18 mouse cellular contexts compared by ENCODE assay signal in the genomic region with DNA sequence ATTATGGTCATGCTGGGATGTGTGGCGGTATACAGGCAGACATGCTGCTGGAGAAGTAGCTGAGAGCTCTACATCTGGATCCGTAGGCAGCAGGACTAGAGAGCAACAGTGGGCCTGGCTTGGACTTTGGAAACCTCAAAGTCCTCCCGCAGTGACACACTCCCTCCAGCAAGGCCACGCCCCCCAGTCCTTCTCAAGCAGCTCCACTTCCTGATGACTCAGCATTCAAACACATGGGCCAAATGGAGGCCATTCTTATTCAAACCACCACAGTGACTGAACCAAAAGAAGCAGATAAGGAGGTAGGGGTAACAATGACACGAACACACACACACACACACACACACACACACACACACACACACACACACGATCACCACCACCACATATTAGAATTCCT.
"Had no signal": no experiment of that assay in that cellular context is flagged by ENCODE, and none has a peak within 500 bp of the region (broad histone marks: within the 10 kb centered on the region; RNA-seq: fewer than 3 reads in every experiment).

No protein-coding gene starts in this region.

- H3K9me3 ChIP-seq: midbrain, embryonic 15.5 days; neural tube, embryonic 12.5 days; neural tube, embryonic 15.5 days had no signal

- H3K36me3 ChIP-seq: midbrain, embryonic 15.5 days; neural tube, embryonic 12.5 days; neural tube, embryonic 15.5 days had no signal

- ATAC-seq: intestine, embryonic 16.5 days; midbrain, embryonic 15.5 days had no signal

- DNase-seq: kidney, adult 2 months; kidney, postnatal 25 days; layer of hippocampus, adult 9-11 months; liver, embryonic 13.5 days; lung, adult 2 months; lung, postnatal 14 days; lung, postnatal 4 days; right cerebral cortex, adult 18-20 months; right cerebral cortex, postnatal 14 days; right cerebral cortex, postnatal 4 days had no signal

- H3K27ac ChIP-seq: kidney, postnatal 0 days; layer of hippocampus, adult 2 months; left cerebral cortex, adult 2 months; liver, embryonic 13.5 days; midbrain, embryonic 15.5 days; neural tube, embryonic 12.5 days; neural tube, embryonic 15.5 days had no signal

- H3K27me3 ChIP-seq: liver, embryonic 13.5 days; midbrain, embryonic 15.5 days; neural tube, embryonic 12.5 days; neural tube, embryonic 15.5 days had no signal

- H3K4me2 ChIP-seq: liver, embryonic 13.5 days; midbrain, embryonic 11.5 days; midbrain, embryonic 15.5 days; neural tube, embryonic 12.5 days; neural tube, embryonic 15.5 days had no signal

- H3K4me1 ChIP-seq: neural tube, embryonic 12.5 days had no signal

- H3K4me3 ChIP-seq: layer of hippocampus, adult 2 months; left cerebral cortex, adult 2 months; liver, embryonic 13.5 days; midbrain, embryonic 15.5 days; neural tube, embryonic 12.5 days; neural tube, embryonic 15.5 days had no signal

- H3K9ac ChIP-seq: liver, embryonic 13.5 days; midbrain, embryonic 15.5 days; neural tube, embryonic 12.5 days; neural tube, embryonic 15.5 days had no signal
